Mouse (Mus musculus): ENCODE measurements around the gene Evc. TPM values are rescaled to one million over a fixed set of nuclear protein-coding genes. Genes with fewer than 3 reads are reported as not detected.

Evc gene
- polyA plus RNA-seq, 1 experiment from 2014 or later, result 25.6 TPM

Other genes starting within 250 kb of the Evc start
- 9.8 and 12.9 TPM in 2 replicates for gene Crmp1, start 95.0 kb downstream of the Evc start, polyA plus RNA-seq (2015; fragmentation: Nextera tagmentation; extraction: Ambion mirVana)
- gene Evc2, start 1.6 kb upstream of the Evc start, polyA plus RNA-seq (2015; fragmentation: Nextera tagmentation; extraction: Ambion mirVana), result 25.6 and 25.7 TPM in 2 replicates